Mouse (Mus musculus): Measurements from ENCODE around the gene Cavin1.

- TF ChIP-seq GATA1 (IDR thresholded peaks at IDR 0.05; ENCODE audit: borderline replicate concordance, low read length), result no peak
- TF ChIP-seq FLI1 (IDR thresholded peaks at IDR 0.05; ENCODE audit: low read length), result no peak
These were observed 28.1 kb upstream of the Cavin1 start for GRCm38 (mm10) chr11:100998836-100999235.

Data from megakaryocyte, embryonic 14.5 days (primary cell).